ENCODE assay signal across 21 mouse cellular contexts in the genomic region with DNA sequence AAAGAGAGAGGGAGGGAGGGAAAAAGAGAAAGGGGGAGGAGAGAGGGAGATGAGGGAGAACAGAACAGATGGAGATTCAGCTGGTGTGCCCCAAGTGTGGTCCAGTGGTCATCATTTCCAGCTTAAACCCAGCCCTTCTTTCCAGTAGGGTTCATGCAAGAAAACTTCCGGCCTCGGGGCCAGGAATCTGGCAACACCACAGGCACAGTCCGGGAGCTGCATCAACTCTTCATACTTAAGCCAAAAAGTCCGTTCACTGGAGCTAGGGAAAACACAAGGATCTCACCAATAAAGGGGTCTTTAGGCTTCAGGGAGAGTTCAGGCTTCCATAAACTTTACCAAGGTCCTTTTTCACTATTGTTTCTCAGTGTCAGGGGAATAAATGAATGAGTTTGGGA. TPM values are rescaled to one million over a fixed set of nuclear protein-coding genes. Genes with fewer than 3 reads are reported as not detected.
DNase-seq lines count a peak whose midpoint lies in the region; ATAC-seq and TF ChIP-seq lines count a peak whose summit lies in the region.
"Had no signal": no experiment of that assay in that cellular context is flagged by ENCODE, and none has a peak within 500 bp of the region (broad histone marks: within the 10 kb centered on the region; RNA-seq: fewer than 3 reads in every experiment).

No protein-coding gene starts in this region.

- no peak overlapping the region for H3K4me2 ChIP-seq in forebrain, postnatal 0 days (ENCODE audit: low read depth)
- 0 out of 2 replicates have a peak overlapping the region, but pooled peaks have one; percentile 58 for H3K4me2 ChIP-seq in hindbrain, embryonic 12.5 days (replicated peaks)
- no peak overlapping the region; the same call in 1 of the 2 replicates for H3K4me2 ChIP-seq in hindbrain, embryonic 14.5 days (replicated peaks)
- H3K4me2 ChIP-seq in midbrain, embryonic 12.5 days (replicated peaks) = peak overlapping the region; percentile 67
- H3K4me2 ChIP-seq in midbrain, postnatal 0 days (ENCODE audit: low read depth, low read length, poor library complexity, severe bottlenecking) = no peak overlapping the region
- no peak overlapping the region; the same call in 1 of the 2 replicates for H3K4me2 ChIP-seq in limb, embryonic 11.5 days (ENCODE audit: low read depth, severe bottlenecking)
- H3K4me2 ChIP-seq in liver, postnatal 0 days (ENCODE audit: low read depth, low read length) = no peak overlapping the region
- H3K4me2 ChIP-seq: liver, embryonic 15.5 days had no signal

- H3K9ac ChIP-seq in forebrain, postnatal 0 days = no peak overlapping the region
- no peak overlapping the region for H3K9ac ChIP-seq in hindbrain, embryonic 12.5 days
- H3K9ac ChIP-seq in hindbrain, embryonic 14.5 days = no peak overlapping the region
- H3K9ac ChIP-seq in midbrain, embryonic 12.5 days (replicated peaks) = no peak overlapping the region
- no peak overlapping the region for H3K9ac ChIP-seq in midbrain, postnatal 0 days (replicated peaks; ENCODE audit: low read length, poor library complexity, severe bottlenecking)
- H3K9ac ChIP-seq in limb, embryonic 11.5 days (ENCODE audit: low read length) = no peak overlapping the region
- H3K9ac ChIP-seq in liver, postnatal 0 days (replicated peaks) = no peak overlapping the region
- H3K9ac ChIP-seq: kidney, embryonic 15.5 days; liver, embryonic 15.5 days had no signal

- no peaks in the 10 kb centered on the region for H3K36me3 ChIP-seq in forebrain, embryonic 10.5 days (replicated peaks)
- H3K36me3 ChIP-seq in forebrain, postnatal 0 days (ENCODE audit: insufficient read depth) = no peaks in the 10 kb centered on the region
- no peaks in the 10 kb centered on the region for H3K36me3 ChIP-seq in hindbrain, embryonic 12.5 days
- H3K36me3 ChIP-seq in hindbrain, embryonic 14.5 days (replicated peaks; ENCODE audit: control insufficient read depth, insufficient read depth) = no peaks in the 10 kb centered on the region
- H3K36me3 ChIP-seq in midbrain, embryonic 12.5 days = no peaks in the 10 kb centered on the region
- H3K36me3 ChIP-seq in midbrain, postnatal 0 days (ENCODE audit: insufficient read depth, low read length) = no peaks in the 10 kb centered on the region
- H3K36me3 ChIP-seq in limb, embryonic 11.5 days (ENCODE audit: control insufficient read depth, insufficient read depth, low read length) = no peaks in the 10 kb centered on the region
- no peaks in the 10 kb centered on the region for H3K36me3 ChIP-seq in liver, postnatal 0 days (replicated peaks; ENCODE audit: insufficient read depth, low read length)
- H3K36me3 ChIP-seq: embryonic facial prominence, embryonic 12.5 days; kidney, embryonic 15.5 days; limb, embryonic 13.5 days; liver, embryonic 15.5 days had no signal

- peak overlapping the region; percentile 95 for H3K27ac ChIP-seq in forebrain, embryonic 10.5 days
- H3K27ac ChIP-seq in forebrain, postnatal 0 days (ENCODE audit: low read depth, low read length) = no peak overlapping the region
- peak overlapping the region; percentile 74 for H3K27ac ChIP-seq in hindbrain, embryonic 12.5 days
- no peak overlapping the region for H3K27ac ChIP-seq in hindbrain, embryonic 14.5 days
- H3K27ac ChIP-seq in midbrain, embryonic 12.5 days (replicated peaks) = peak overlapping the region; percentile 95; the same call in 1 of the 2 replicates
- no peak overlapping the region for H3K27ac ChIP-seq in midbrain, postnatal 0 days (ENCODE audit: low read depth, low read length)
- no peak overlapping the region for H3K27ac ChIP-seq in limb, embryonic 11.5 days (replicated peaks; ENCODE audit: low read depth, low read length)
- no peak overlapping the region for H3K27ac ChIP-seq in liver, postnatal 0 days (ENCODE audit: low read depth)
- H3K27ac ChIP-seq: embryonic facial prominence, embryonic 12.5 days; limb, embryonic 13.5 days; liver, embryonic 15.5 days; stomach, postnatal 0 days had no signal

- no peak for ATAC-seq in forebrain, postnatal 0 days
- no peak for ATAC-seq in hindbrain, embryonic 12.5 days (ENCODE audit: low FRiP score)
- no peak for ATAC-seq in hindbrain, embryonic 14.5 days (ENCODE audit: low FRiP score)
- no peak for ATAC-seq in midbrain, embryonic 12.5 days (ENCODE audit: low FRiP score, low read depth)
- ATAC-seq in midbrain, postnatal 0 days (ENCODE audit: low FRiP score) = no peak
- no peak for ATAC-seq in limb, embryonic 11.5 days (ENCODE audit: insufficient number of reproducible peaks, low FRiP score, low TSS enrichment, low read depth)
- no peak for ATAC-seq in liver, postnatal 0 days

- H3K9me3 ChIP-seq in forebrain, embryonic 10.5 days = no peaks in the 10 kb centered on the region
- no peaks in the 10 kb centered on the region for H3K9me3 ChIP-seq in forebrain, postnatal 0 days (ENCODE audit: low read length)
- H3K9me3 ChIP-seq in hindbrain, embryonic 12.5 days (replicated peaks) = no peaks in the 10 kb centered on the region
- no peaks in the 10 kb centered on the region for H3K9me3 ChIP-seq in hindbrain, embryonic 14.5 days (ENCODE audit: control insufficient read depth, low read length)
- H3K9me3 ChIP-seq in midbrain, embryonic 12.5 days = no peaks in the 10 kb centered on the region
- no peaks in the 10 kb centered on the region for H3K9me3 ChIP-seq in midbrain, postnatal 0 days (ENCODE audit: low read length)
- no peaks in the 10 kb centered on the region for H3K9me3 ChIP-seq in limb, embryonic 11.5 days (ENCODE audit: control insufficient read depth, low read length)
- H3K9me3 ChIP-seq in liver, postnatal 0 days (ENCODE audit: low read length) = no peaks in the 10 kb centered on the region
- H3K9me3 ChIP-seq: embryonic facial prominence, embryonic 12.5 days; kidney, embryonic 15.5 days; limb, embryonic 13.5 days; liver, embryonic 15.5 days had no signal

- peaks cover 74% of the 10 kb centered on the region for H3K4me1 ChIP-seq in forebrain, embryonic 10.5 days
- H3K4me1 ChIP-seq in forebrain, postnatal 0 days (ENCODE audit: insufficient read depth) = peaks cover 6% of the 10 kb centered on the region
- peaks cover 36% of the 10 kb centered on the region for H3K4me1 ChIP-seq in hindbrain, embryonic 12.5 days
- H3K4me1 ChIP-seq in hindbrain, embryonic 14.5 days (replicated peaks; ENCODE audit: control insufficient read depth, insufficient read depth, low read length) = peaks cover 13% of the 10 kb centered on the region
- H3K4me1 ChIP-seq in midbrain, embryonic 12.5 days = peaks cover 44% of the 10 kb centered on the region
- peaks cover 11% of the 10 kb centered on the region for H3K4me1 ChIP-seq in midbrain, postnatal 0 days (ENCODE audit: insufficient read depth, low read length)
- H3K4me1 ChIP-seq in limb, embryonic 11.5 days (ENCODE audit: control insufficient read depth, insufficient read depth, low read length) = peaks cover 15% of the 10 kb centered on the region
- H3K4me1 ChIP-seq in liver, postnatal 0 days (ENCODE audit: insufficient read depth) = no peaks in the 10 kb centered on the region
- H3K4me1 ChIP-seq: liver, embryonic 15.5 days had no signal

- DNase-seq in forebrain, embryonic 10.5 days (ENCODE audit: extremely low spot score, low spot score) = no peak
- DNase-seq in forebrain, postnatal 0 days = no peak
- no peak for DNase-seq in hindbrain, embryonic 14.5 days (ENCODE audit: low spot score)
- no peak for DNase-seq in midbrain, postnatal 0 days (ENCODE audit: low spot score)
- DNase-seq in limb, embryonic 11.5 days (ENCODE audit: low spot score) = peak; percentile 47
- DNase-seq in liver, postnatal 0 days = no peak
- DNase-seq: adrenal gland, adult 8-10 months; cerebellum, postnatal 36 days; lung, postnatal 4 days; right cerebral cortex, postnatal 14 days had no signal

- TF ChIP-seq EP300 in liver, postnatal 0 days (IDR thresholded peaks at IDR 0.05; ENCODE audit: low read depth) = no peak

- WGBS in forebrain, embryonic 10.5 days = 5% methylated on average over 4 of the region's 4 CpGs
- WGBS in forebrain, postnatal 0 days = 22% methylated on average over 4 of the region's 4 CpGs
- 7% methylated on average over 4 of the region's 4 CpGs for WGBS in hindbrain, embryonic 12.5 days
- WGBS in hindbrain, embryonic 14.5 days = 7% methylated on average over 4 of the region's 4 CpGs
- WGBS in midbrain, embryonic 12.5 days = under 1% methylated on average over 4 of the region's 4 CpGs
- 15% methylated on average over 4 of the region's 4 CpGs for WGBS in midbrain, postnatal 0 days
- 2% methylated on average over 4 of the region's 4 CpGs for WGBS in limb, embryonic 11.5 days
- 8% methylated on average over 4 of the region's 4 CpGs for WGBS in liver, postnatal 0 days (ENCODE audit: insufficient replicate concordance)

- peaks cover 98% of the 10 kb centered on the region for H3K27me3 ChIP-seq in forebrain, embryonic 10.5 days (ENCODE audit: poor library complexity, severe bottlenecking)
- H3K27me3 ChIP-seq in forebrain, postnatal 0 days (ENCODE audit: insufficient read depth, low read length) = peaks cover 14% of the 10 kb centered on the region; the same call in 1 of the 2 replicates
- H3K27me3 ChIP-seq in hindbrain, embryonic 12.5 days = peaks cover 90% of the 10 kb centered on the region
- H3K27me3 ChIP-seq in hindbrain, embryonic 14.5 days (ENCODE audit: control insufficient read depth, insufficient read depth, low read length) = peaks cover 86% of the 10 kb centered on the region
- peaks cover 84% of the 10 kb centered on the region for H3K27me3 ChIP-seq in midbrain, embryonic 12.5 days
- peaks cover 35% of the 10 kb centered on the region for H3K27me3 ChIP-seq in midbrain, postnatal 0 days (ENCODE audit: insufficient read depth, low read length)
- H3K27me3 ChIP-seq in limb, embryonic 11.5 days (ENCODE audit: control insufficient read depth, insufficient read depth, low read length) = peaks cover 30% of the 10 kb centered on the region
- H3K27me3 ChIP-seq in liver, postnatal 0 days (ENCODE audit: insufficient read depth, low read length) = peaks cover 64% of the 10 kb centered on the region

- peak overlapping the region; percentile 49; the same call in 1 of the 2 replicates for H3K4me3 ChIP-seq in forebrain, embryonic 10.5 days
- H3K4me3 ChIP-seq in forebrain, postnatal 0 days (ENCODE audit: low read depth, low read length) = no peak overlapping the region
- H3K4me3 ChIP-seq in hindbrain, embryonic 12.5 days = no peak overlapping the region; the same call in 1 of the 2 replicates
- no peak overlapping the region for H3K4me3 ChIP-seq in hindbrain, embryonic 14.5 days (replicated peaks; ENCODE audit: low read length)
- H3K4me3 ChIP-seq in midbrain, embryonic 12.5 days = no peak overlapping the region
- H3K4me3 ChIP-seq in midbrain, postnatal 0 days (ENCODE audit: low read depth, low read length) = no peak overlapping the region
- H3K4me3 ChIP-seq in limb, embryonic 11.5 days (ENCODE audit: low read depth, low read length) = no peak overlapping the region
- H3K4me3 ChIP-seq in liver, postnatal 0 days (ENCODE audit: low read depth, low read length) = no peak overlapping the region
- H3K4me3 ChIP-seq: liver, embryonic 15.5 days had no signal

- TF ChIP-seq CTCF in forebrain, postnatal 0 days (IDR thresholded peaks at IDR 0.05; ENCODE audit: low read depth) = no peak
- no peak for TF ChIP-seq CTCF in midbrain, postnatal 0 days (IDR thresholded peaks at IDR 0.05)
- no peak for TF ChIP-seq CTCF in liver, postnatal 0 days (IDR thresholded peaks at IDR 0.05; ENCODE audit: low read depth)

RNA-seq across cellular contexts. Expression of gene Neurog1, which starts 29.1 kb away (rescaled TPM):
- polyA plus RNA-seq in forebrain, embryonic 10.5 days (2016; fragmentation: Nextera tagmentation; extraction: Ambion mirVana) = 13.5 and 18.5 TPM in 2 replicates
- total RNA-seq in forebrain, postnatal 0 days (2014; rRNA removed) = 0.08 TPM in 1 of 2 replicates, not detected in the other
- polyA plus RNA-seq in forebrain, postnatal 0 days (2015; fragmentation: Nextera tagmentation; extraction: Ambion mirVana) = not detected in 2 replicates
- polyA plus RNA-seq in hindbrain, embryonic 12.5 days (2016; fragmentation: Nextera tagmentation; extraction: Ambion mirVana) = 18.2 and 21.7 TPM in 2 replicates
- polyA plus RNA-seq in hindbrain, embryonic 14.5 days (2014; fragmentation: Nextera tagmentation; extraction: Ambion mirVana) = 2.6 TPM in 1 of 2 replicates, not detected in the other
- 38.0 and 38.8 TPM in 2 replicates for polyA plus RNA-seq in midbrain, embryonic 12.5 days (2016; fragmentation: Nextera tagmentation; extraction: Ambion mirVana)
- total RNA-seq in midbrain, postnatal 0 days (2014; rRNA removed) = not detected in 2 replicates
- not detected in 2 replicates for polyA plus RNA-seq in midbrain, postnatal 0 days (2015; fragmentation: Nextera tagmentation; extraction: Ambion mirVana)
- polyA plus RNA-seq in limb, embryonic 11.5 days (2014; fragmentation: Nextera tagmentation; extraction: Ambion mirVana) = not detected in 2 replicates
- not detected in 2 replicates for polyA plus RNA-seq in liver, postnatal 0 days (2015; fragmentation: Nextera tagmentation; extraction: Ambion mirVana)
- total RNA-seq: adrenal gland, adult 8-10 months; granulocyte monocyte progenitor cell, adult 5-6 weeks had no signal
- polyA plus RNA-seq: heart, postnatal 0 days; intestine, embryonic 14.5 days; kidney, embryonic 15.5 days; limb, embryonic 13.5 days; liver, embryonic 15.5 days; spleen, adult 2 months; stomach, postnatal 0 days had no signal

RNA-seq across cellular contexts. Expression of gene Tifab, which starts 44.2 kb away (rescaled TPM):
- 0.97 and 1.2 TPM in 2 replicates for polyA plus RNA-seq in forebrain, embryonic 10.5 days (2016; fragmentation: Nextera tagmentation; extraction: Ambion mirVana)
- total RNA-seq in forebrain, postnatal 0 days (2014; rRNA removed) = 0.05 and 0.92 TPM in 2 replicates
- 0.58 and 0.61 TPM in 2 replicates for polyA plus RNA-seq in forebrain, postnatal 0 days (2015; fragmentation: Nextera tagmentation; extraction: Ambion mirVana)
- 1.5 and 1.6 TPM in 2 replicates for polyA plus RNA-seq in hindbrain, embryonic 12.5 days (2016; fragmentation: Nextera tagmentation; extraction: Ambion mirVana)
- 0.37 and 0.73 TPM in 2 replicates for polyA plus RNA-seq in hindbrain, embryonic 14.5 days (2014; fragmentation: Nextera tagmentation; extraction: Ambion mirVana)
- 0.69 and 1.1 TPM in 2 replicates for polyA plus RNA-seq in midbrain, embryonic 12.5 days (2016; fragmentation: Nextera tagmentation; extraction: Ambion mirVana)
- 0.49 and 0.52 TPM in 2 replicates for total RNA-seq in midbrain, postnatal 0 days (2014; rRNA removed)
- 0.64 and 0.76 TPM in 2 replicates for polyA plus RNA-seq in midbrain, postnatal 0 days (2015; fragmentation: Nextera tagmentation; extraction: Ambion mirVana)
- polyA plus RNA-seq in limb, embryonic 11.5 days (2014; fragmentation: Nextera tagmentation; extraction: Ambion mirVana) = 0.27 and 0.52 TPM in 2 replicates
- polyA plus RNA-seq in liver, postnatal 0 days (2015; fragmentation: Nextera tagmentation; extraction: Ambion mirVana) = 6.8 and 8.2 TPM in 2 replicates

Comparison
In these comparisons a context has a peak if more than half of its experiments do, and no peak if none do; other contexts are left out.
1. H3K27ac ChIP-seq: peak in forebrain, embryonic 10.5 days (single experiment), hindbrain, embryonic 12.5 days (single experiment) and midbrain, embryonic 12.5 days (single experiment); none in forebrain, postnatal 0 days (single experiment), hindbrain, embryonic 14.5 days (single experiment), midbrain, postnatal 0 days (single experiment), limb, embryonic 11.5 days (single experiment) and liver, postnatal 0 days (single experiment).
2. H3K4me2 ChIP-seq: peak in hindbrain, embryonic 12.5 days (single experiment) and midbrain, embryonic 12.5 days (single experiment); none in forebrain, postnatal 0 days (single experiment), hindbrain, embryonic 14.5 days (single experiment), midbrain, postnatal 0 days (single experiment), limb, embryonic 11.5 days (single experiment) and liver, postnatal 0 days (single experiment).